Mouse (Mus musculus): ENCODE data around the gene Spred2. TPM values are rescaled to one million over a fixed set of nuclear protein-coding genes. Genes with fewer than 3 reads are reported as not detected.
"Not testable (repeated sequence)": the region's sequence is repeated elsewhere in the genome, so short reads cannot be mapped to it uniquely, and the experiment has no call there.

Gene Spred2
- total RNA-seq, 2 experiments from 2014 or later, result 84.3 to 85.1 TPM

- DNase-seq (ENCODE audit: low spot score in 2 of 2), result no peak
- intact Hi-C loops (cut with DNase I), result no loop called here
Measured at GRCm38 (mm10) chr11:20034337-20034947, 110.3 kb downstream of the Spred2 start.

- intact Hi-C loops (cut with DNase I), result loop anchor here (5.0 kb wide), 2 partner anchors 108 to 203 kb away; no protein-coding TSS in a partner anchor
- peak; percentile 72 to 88 for DNase-seq (ENCODE audit: low spot score in 2 of 2)
Measured at GRCm38 (mm10) chr11:20035343-20035928, 111.3 kb downstream of the Spred2 start.

GRCm38 (mm10) chr11:20035972-20036371, 111.8 kb downstream of the Spred2 start:
- peak in 1 of 2 experiments; percentile 43 for DNase-seq (ENCODE audit: low spot score in 2 of 2)
- intact Hi-C loops (cut with DNase I), result loop anchor here (5.0 kb wide), 2 partner anchors 109 to 204 kb away; no protein-coding TSS in a partner anchor

GRCm38 (mm10) chr11:20037739-20038138, 113.6 kb downstream of the Spred2 start:
- intact Hi-C loops (cut with DNase I), result loop anchor here (5.0 kb wide), 2 partner anchors 110 to 205 kb away; no protein-coding TSS in a partner anchor
- DNase-seq (ENCODE audit: low spot score in 2 of 2), result no peak

- intact Hi-C loops (cut with DNase I), result loop anchor here (5.0 kb wide), 2 partner anchors 111 to 206 kb away; no protein-coding TSS in a partner anchor
- DNase-seq (ENCODE audit: low spot score in 2 of 2), result peak; percentile 76 to 81
Measured at GRCm38 (mm10) chr11:20038723-20039122, 114.5 kb downstream of the Spred2 start.

GRCm38 (mm10) chr11:20041164-20041920, 117.2 kb downstream of the Spred2 start:
- no peak for DNase-seq (ENCODE audit: low spot score in 2 of 2)
- intact Hi-C loops (cut with DNase I), result no loop called here

GRCm38 (mm10) chr11:20042106-20042505, 117.9 kb downstream of the Spred2 start:
- DNase-seq (ENCODE audit: low spot score in 2 of 2), result peak in 1 of 2 experiments; percentile 62
- intact Hi-C loops (cut with DNase I), result no loop called here

GRCm38 (mm10) chr11:20043256-20043655, 119.1 kb downstream of the Spred2 start:
- DNase-seq (ENCODE audit: low spot score in 2 of 2), result peak in 1 of 2 experiments; percentile 60
- intact Hi-C loops (cut with DNase I), result no loop called here

GRCm38 (mm10) chr11:20045586-20045985, 121.4 kb downstream of the Spred2 start:
- DNase-seq (ENCODE audit: low spot score in 2 of 2), result no peak
- intact Hi-C loops (cut with DNase I), result no loop called here

GRCm38 (mm10) chr11:20052814-20053536, 128.8 kb downstream of the Spred2 start:
- DNase-seq (ENCODE audit: low spot score in 2 of 2), result no peak
- intact Hi-C loops (cut with DNase I), result no loop called here

GRCm38 (mm10) chr11:20053951-20054350, 129.8 kb downstream of the Spred2 start:
- DNase-seq (ENCODE audit: low spot score in 2 of 2), result no peak
- intact Hi-C loops (cut with DNase I), result no loop called here

- intact Hi-C loops (cut with DNase I), result no loop called here
Measured at GRCm38 (mm10) chr11:20054617-20055016, 130.4 kb downstream of the Spred2 start.

GRCm38 (mm10) chr11:20056168-20056567, 132.0 kb downstream of the Spred2 start:
- intact Hi-C loops (cut with DNase I), result no loop called here
- DNase-seq (ENCODE audit: low spot score in 2 of 2), result no peak

More at GRCm38 (mm10) chr11:20054617-20055016, 130.4 kb downstream of the Spred2 start:
- no peak for DNase-seq (ENCODE audit: low spot score in 2 of 2)

GRCm38 (mm10) chr11:20057429-20057828, 133.3 kb downstream of the Spred2 start:
- intact Hi-C loops (cut with DNase I), result no loop called here
- no peak for DNase-seq (ENCODE audit: low spot score in 2 of 2)

GRCm38 (mm10) chr11:20059736-20060135, 135.6 kb downstream of the Spred2 start:
- intact Hi-C loops (cut with DNase I), result no loop called here
- no peak for DNase-seq (ENCODE audit: low spot score in 2 of 2)

- intact Hi-C loops (cut with DNase I); DNase-seq (ENCODE audit: low spot score in 2 of 2): not testable (repeated sequence)
Measured at GRCm38 (mm10) chr11:20062801-20063200, 138.6 kb downstream of the Spred2 start.

GRCm38 (mm10) chr11:20064086-20064485, 139.9 kb downstream of the Spred2 start:
- intact Hi-C loops (cut with DNase I), result not testable (repeated sequence)

GRCm38 (mm10) chr11:20064926-20065325, 140.8 kb downstream of the Spred2 start:
- DNase-seq (ENCODE audit: low spot score in 2 of 2), result no peak
- intact Hi-C loops (cut with DNase I), result loop anchor here (5.0 kb wide), 1 partner anchor 143 kb away; the partner anchor contains the start of gene Spred2

More at GRCm38 (mm10) chr11:20064086-20064485, 139.9 kb downstream of the Spred2 start:
- DNase-seq (ENCODE audit: low spot score in 2 of 2), result not testable (repeated sequence)

- no peak for DNase-seq (ENCODE audit: low spot score in 2 of 2)
- intact Hi-C loops (cut with DNase I), result loop anchor here (5.0 kb wide), 1 partner anchor 144 kb away; the partner anchor contains the start of gene Spred2
Measured at GRCm38 (mm10) chr11:20066106-20066505, 141.9 kb downstream of the Spred2 start.
